Mouse (Mus musculus) forelimb bud, embryonic 11.5 days (tissue): ENCODE results near the gene Oas1a.
"Not testable (repeated sequence)": the region's sequence is repeated elsewhere in the genome, so short reads cannot be mapped to it uniquely, and the experiment has no call there.

Experiments
- DNase-seq: peaks from one replicate; pipeline ENCODE4 v3.0.0-alpha.2; 2012; ENCODE audit warnings: low read depth, low spot score

Gene Oas1a

GRCm38 (mm10) chr5:120906791-120907733 lies at the start of gene Oas1a:
TSS of gene Oas1a (minus strand) at chr5:120907521.
- peak; percentile 17 for DNase-seq

GRCm38 (mm10) chr5:120953974-120954373 lies 46.7 kb upstream of the Oas1a start:
- DNase-seq = peak; percentile 42

GRCm38 (mm10) chr5:120952242-120952770 lies 45.0 kb upstream of the Oas1a start:
- DNase-seq = no peak

GRCm38 (mm10) chr5:120942076-120942475 lies 34.8 kb upstream of the Oas1a start:
- DNase-seq = no peak

- no peak for DNase-seq
Observed at GRCm38 (mm10) chr5:120938586-120938985, 31.3 kb upstream of the Oas1a start.

GRCm38 (mm10) chr5:120937841-120938240 lies 30.5 kb upstream of the Oas1a start:
- no peak for DNase-seq

GRCm38 (mm10) chr5:120933966-120934365 lies 26.6 kb upstream of the Oas1a start:
- DNase-seq = no peak

- DNase-seq = no peak
Observed at GRCm38 (mm10) chr5:120927036-120927435, 19.7 kb upstream of the Oas1a start.

- DNase-seq = not testable (repeated sequence)
Observed at GRCm38 (mm10) chr5:120926311-120926710, 19.0 kb upstream of the Oas1a start.

GRCm38 (mm10) chr5:120924520-120924919 lies 17.2 kb upstream of the Oas1a start:
- DNase-seq = not testable (repeated sequence)

GRCm38 (mm10) chr5:120923969-120924368 lies 16.6 kb upstream of the Oas1a start:
- DNase-seq = no peak

GRCm38 (mm10) chr5:120920296-120920695 lies 13.0 kb upstream of the Oas1a start:
- no peak for DNase-seq

GRCm38 (mm10) chr5:120919156-120919935 lies 12.0 kb upstream of the Oas1a start:
- DNase-seq = not testable (repeated sequence)

GRCm38 (mm10) chr5:120914204-120914603 lies 6.9 kb upstream of the Oas1a start, which contains the start of gene Oas1d:
TSS of gene Oas1d (plus strand) at chr5:120914536.
- DNase-seq = not testable (repeated sequence)

GRCm38 (mm10) chr5:120908196-120908920 lies 1.0 kb upstream of the Oas1a start:
- DNase-seq = no peak

- no peak for DNase-seq
Observed at GRCm38 (mm10) chr5:120902056-120902455, 5.3 kb downstream of the Oas1a start.

GRCm38 (mm10) chr5:120900666-120901065 lies 6.7 kb downstream of the Oas1a start:
- DNase-seq = no peak

- no peak for DNase-seq
Observed at GRCm38 (mm10) chr5:120898726-120899125, 8.6 kb downstream of the Oas1a start.

GRCm38 (mm10) chr5:120898307-120898706 lies 9.0 kb downstream of the Oas1a start:
- no peak for DNase-seq

- no peak for DNase-seq
Observed at GRCm38 (mm10) chr5:120895231-120895900, 12.0 kb downstream of the Oas1a start.

- not testable (repeated sequence) for DNase-seq
Observed at GRCm38 (mm10) chr5:120894692-120895091, 12.6 kb downstream of the Oas1a start.
